11 mouse cellular contexts compared by ENCODE assay signal in genomic region chr19:28237621-28238020, GRCm38 (mm10).
"Had no signal": no experiment of that assay in that cellular context is flagged by ENCODE, and none has a peak within 500 bp of the region (broad histone marks: within the 10 kb centered on the region; RNA-seq: fewer than 3 reads in every experiment).

No protein-coding gene starts in this region.

- DNase-seq: gastrocnemius, postnatal 14 days; gastrocnemius, postnatal 36 days; heart, adult 2 months; heart, postnatal 14 days; heart, postnatal 36 days; kidney, adult 11 months; kidney, adult 2 months; kidney, adult 9 months; kidney, postnatal 14 days; kidney, postnatal 36 days; left cerebral cortex, postnatal 4 days had no signal
